Mouse (Mus musculus) heart, adult 11 months (tissue): Measurements from ENCODE around the gene Ly6g6d.
A peak's percentile ranks its signal among the peaks of the same experiment; 100 is the strongest.
"Not testable (repeated sequence)": the region's sequence is repeated elsewhere in the genome, so short reads cannot be mapped to it uniquely, and the experiment has no call there.

Source experiments
- DNase-seq: peaks from one replicate; pipeline ENCODE4 v3.0.0; 2022

Ly6g6d gene

DNA sequence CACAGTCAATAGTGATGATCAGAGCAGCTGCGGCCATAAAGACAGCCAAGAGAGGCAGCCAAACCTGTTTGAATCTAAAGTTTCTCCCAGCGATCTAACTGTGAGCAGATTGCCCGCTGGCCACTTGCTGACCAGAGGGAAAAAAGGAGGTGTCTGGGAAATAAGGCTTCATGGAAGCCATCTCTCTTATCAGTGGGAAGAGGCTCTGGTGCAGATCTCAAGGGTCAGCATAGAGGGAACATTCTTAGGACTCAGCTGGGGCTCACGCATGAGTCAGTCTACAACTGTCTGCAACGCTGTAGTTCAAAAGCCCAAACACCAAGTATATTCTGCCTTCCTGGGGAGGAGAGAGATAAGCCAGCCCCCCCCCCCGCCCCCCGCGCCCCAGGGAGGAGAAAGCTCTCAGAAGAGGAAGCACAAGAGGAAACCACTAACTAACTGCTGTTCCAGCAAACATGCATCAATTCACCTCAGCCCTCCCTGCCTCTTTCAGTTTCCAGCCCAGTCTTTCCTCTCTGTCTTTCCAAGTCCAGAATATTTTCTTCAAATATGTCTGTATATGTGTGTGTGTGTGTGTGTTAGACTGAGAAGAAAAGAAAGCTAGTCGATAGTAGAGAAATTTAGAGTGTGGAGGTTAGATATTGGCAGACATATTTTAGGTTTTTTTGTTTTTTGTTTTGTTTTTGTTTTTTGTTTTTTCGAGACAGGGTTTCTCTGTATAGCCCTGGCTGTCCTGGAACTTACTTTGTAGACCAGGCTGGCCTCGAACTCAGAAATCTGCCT lies 29.5 kb downstream of the Ly6g6d start:
- DNase-seq = peak; percentile 95

DNA sequence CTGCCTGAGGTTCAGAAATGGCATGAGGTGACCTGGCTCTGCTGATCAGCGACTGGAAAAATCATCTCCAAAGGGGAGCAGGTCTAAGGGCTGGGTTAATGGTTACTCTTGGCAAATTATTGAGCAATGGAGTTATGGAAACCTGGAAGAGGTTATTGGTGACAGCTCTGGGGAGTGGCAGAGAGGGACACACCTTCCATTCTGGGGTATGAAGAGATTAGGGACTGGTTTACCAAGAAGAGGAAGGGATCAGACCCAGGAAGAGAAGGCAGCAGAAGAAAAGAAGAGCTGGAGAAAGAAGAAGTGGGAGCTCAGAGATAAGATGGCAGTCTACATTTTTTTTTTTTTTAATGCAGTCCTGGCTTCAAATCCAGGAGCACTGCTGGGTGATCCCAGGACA lies 30.2 kb downstream of the Ly6g6d start:
- DNase-seq = peak; percentile 86

DNA sequence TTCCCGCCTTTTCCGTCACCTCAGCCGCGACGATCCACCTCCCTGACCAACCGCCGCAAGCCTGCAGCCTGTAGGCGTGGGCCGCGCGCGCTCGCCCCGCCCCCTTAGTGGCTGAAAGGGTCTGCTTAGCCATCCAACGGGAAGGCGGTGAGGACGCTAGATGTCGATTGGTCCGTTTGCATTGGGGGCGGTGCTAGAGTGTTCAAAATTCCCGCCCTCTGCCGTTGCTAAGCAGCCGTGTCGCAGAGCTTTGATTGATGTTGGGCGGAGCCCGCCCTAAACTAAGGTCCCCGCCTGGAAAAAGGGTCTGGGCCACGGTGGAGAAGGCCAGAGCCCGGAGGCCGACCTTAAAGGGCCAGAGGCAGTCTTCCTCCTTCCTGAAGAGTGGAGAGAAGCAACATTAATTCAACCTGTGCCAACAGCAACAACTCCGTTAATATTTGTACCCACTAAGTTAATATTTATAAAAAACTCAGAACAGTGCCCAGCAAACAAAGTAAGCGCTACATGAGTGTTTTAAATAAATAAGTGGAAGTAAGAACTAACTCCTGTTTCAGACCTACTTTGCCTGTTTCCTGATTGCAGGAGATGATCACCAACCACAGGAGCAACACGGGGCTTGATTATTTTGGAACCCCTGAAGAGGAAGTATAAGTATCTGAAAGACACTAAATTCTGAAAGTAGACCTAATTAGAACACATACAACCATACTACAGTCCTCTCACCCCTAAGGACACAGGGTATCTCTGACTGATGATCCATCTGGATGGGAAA lies 31.0 kb downstream of the Ly6g6d start, which contains the start of gene Msh5:
Gene Msh5 (minus strand): TSS at position 65 of the 775 bp plus-strand sequence.
- DNase-seq = peak; percentile 100

DNA sequence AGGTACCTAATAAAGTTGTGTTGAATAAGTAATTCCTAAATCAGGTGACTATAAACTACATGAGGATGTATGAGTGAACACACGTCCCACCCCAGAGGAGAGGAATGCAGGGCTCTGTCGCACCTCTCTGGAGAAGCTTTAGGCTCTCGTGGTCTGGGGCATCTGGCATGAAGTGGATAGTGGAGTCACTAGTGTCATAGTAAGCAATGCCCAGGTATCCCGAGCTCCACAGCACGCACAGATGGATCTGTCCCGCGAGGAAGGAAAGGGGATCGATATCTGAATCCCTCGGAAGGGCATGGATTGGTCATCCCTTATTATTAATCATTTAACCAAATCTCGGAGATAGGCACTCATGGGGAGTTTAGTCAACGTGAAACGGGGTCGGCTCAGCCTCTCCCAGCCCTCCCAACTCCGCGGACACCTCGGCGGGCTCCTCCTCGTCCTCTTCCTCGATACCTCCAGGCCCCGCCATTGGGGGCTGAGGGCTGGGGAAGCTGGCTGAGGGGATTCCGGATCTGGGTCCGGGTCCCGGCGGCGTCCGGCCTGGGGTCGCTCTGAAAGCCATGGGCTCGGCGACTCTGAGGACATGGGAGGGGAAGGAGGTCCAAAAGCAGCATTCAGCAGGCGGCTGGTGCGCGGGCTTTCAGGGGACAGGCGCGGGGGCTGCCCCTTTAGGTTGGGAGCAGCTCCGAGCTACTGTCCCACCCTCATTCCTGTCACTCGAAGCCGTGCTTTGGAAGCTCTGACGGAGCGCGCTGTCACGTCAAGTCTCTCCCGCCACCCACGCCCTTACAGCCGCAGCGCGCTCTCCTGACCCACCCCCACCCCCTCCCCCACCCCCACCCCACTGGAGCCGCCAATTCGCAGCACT lies 31.8 kb downstream of the Ly6g6d start:
- DNase-seq = no peak

DNA sequence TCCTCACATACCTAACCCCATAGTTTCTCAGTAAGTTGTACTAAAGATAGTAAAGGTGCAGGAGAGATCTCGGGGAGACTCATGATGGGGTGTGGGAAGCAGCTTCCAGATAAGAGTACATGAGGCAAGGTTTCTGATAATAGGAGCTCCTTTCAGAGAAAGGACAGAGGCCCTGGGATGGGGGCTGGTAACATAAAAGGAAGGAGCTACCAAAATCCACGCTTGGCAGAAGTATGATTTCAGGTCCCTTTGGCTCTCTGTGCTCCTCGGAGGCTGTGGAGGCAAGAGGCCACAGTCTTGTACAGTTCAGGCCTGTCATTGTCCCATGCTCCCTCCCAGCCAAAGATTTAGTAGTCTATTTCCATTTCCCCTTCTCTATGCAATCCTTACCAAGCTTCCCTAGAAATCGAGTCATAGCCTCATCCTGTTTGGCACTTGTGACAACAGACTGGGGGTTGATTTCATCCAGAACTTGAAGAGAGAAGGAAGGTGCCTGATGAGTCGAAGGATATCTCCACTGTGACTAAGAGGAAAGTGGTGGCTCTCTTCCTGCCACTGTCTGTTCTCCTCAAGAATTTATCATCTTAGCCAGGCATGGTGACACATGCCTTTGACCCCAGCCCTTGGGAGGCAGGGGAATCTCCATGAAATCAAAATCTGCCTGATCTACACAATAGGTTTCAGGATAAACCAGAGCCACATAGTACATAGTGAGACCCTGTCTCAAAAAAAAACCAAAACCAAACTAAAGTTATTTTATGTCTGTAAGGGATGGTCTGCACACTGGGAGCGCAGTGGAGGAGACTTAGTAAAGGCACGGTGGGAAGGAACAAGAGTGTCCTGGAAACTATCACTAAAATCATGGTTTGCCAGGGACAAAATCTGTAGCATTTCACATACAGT lies 32.7 kb downstream of the Ly6g6d start:
- peak; percentile 92 for DNase-seq

DNA sequence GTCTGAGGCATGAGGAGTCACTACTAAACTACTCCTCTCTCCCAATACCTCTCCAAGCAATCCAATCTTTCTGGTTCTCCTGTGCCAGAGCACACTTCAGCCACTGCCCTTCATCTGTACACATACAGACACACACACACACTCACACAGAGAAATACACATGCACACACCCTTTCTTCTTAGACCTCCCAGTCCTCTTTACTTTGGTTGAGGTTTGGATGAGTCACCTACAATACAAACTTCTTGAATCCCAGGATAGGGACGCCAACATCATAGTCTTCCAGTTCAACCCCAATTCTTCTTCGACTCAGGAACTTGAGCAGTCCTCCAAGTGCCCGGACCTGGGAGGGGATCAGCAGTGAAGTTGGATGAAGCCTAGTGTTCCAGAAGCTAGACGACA lies 34.1 kb downstream of the Ly6g6d start:
- DNase-seq = no peak

DNA sequence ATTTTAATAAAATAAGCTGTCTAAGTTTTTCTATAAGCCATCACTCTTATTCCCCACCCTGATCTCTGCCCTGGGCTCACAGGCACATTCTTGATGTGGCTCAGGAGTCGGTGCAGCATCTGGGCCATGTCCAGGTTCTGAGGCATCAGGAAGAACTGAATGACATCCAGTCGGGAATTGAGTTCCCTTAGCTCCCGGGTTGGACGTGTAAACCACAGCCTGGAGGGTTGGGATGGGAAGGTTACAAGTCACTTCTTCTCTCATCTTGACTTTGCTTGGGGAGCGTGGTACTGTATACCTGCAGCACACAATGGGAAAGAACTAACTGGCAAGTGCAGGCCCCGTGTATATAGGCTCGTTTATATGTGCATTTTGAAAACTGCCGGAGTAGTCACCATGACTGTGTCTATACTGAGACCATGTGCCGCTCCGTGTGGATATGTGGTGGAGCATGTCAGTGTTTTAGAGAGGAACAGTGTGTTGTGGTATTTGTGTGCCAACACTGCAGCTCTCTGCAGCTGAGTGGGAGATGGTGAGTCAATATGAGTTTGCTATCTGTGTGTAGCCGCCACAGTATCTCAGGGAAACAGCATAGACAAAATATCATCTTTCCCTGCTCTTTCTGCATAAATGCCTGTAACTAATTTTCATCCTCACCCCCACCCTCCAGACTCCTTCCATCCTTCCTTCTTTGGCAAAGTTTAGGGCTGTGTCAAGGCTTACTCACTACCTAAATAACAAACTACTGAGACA lies 38.6 kb downstream of the Ly6g6d start:
- peak; percentile 83 for DNase-seq

DNA sequence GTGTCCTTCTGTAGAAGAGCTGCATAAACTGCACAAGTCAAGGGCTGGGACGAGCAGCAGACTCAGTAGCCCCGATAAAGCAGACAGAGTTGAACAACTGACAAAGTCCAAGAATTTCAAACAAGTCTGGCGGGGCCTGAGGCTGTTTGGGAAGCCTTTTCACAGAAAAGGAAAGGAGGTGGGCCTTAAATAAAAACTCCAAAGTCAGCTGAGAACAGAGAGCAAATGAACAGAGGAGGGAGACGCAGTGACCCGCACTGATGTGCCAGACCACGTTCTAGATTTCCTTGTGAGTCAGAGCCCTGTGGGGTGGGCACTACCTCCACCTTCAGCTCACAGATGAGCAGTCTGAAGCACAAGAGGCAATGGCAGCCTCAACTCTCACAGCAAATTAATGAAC lies 43.0 kb downstream of the Ly6g6d start:
- peak; percentile 79 for DNase-seq

DNA sequence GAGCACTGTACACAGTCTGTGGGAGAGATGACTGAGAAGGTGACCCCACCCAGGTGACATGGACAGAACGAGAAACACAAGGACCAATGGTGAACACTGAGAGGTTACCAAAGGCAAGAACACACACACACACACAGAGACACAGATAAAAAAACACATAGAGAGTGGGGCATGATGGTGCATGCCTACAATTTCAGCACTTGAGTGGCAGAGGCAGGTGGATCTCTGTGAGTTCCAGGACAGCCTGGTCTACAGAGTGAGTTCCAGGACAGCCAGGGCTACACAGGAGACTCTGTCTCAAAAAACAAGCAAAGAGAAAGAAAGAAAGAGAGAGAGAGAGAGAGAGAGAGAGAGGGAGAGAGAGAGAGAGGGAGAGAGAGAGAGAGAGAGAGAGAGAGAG lies 44.2 kb downstream of the Ly6g6d start:
- not testable (repeated sequence) for DNase-seq

DNA sequence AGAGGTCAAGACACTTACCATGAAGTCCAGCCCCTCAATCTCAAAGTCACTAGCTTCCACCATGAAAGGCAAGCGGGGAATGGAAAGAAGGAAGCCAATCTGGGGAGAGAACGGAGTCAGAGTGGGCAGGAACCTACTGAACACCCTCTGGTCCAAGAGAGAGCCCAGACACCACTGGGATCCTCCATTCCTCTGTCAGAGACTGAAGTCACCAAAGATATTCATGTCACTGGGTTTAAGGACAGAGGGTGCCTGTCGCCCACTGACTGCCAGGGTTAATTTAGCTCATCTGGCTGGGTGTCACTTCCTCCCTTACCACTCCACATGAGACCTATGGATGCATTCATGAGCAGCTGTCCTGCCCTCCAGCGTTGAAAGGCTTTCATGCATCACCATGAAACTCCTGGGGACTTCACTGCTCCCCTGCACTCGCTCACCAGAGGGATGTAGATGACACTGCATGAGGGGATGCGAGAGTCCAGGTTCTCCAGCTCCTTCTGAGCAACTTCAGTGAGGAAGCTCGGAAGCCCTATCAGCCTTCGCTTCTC lies 45.5 kb downstream of the Ly6g6d start:
- DNase-seq = peak; percentile 79

DNA sequence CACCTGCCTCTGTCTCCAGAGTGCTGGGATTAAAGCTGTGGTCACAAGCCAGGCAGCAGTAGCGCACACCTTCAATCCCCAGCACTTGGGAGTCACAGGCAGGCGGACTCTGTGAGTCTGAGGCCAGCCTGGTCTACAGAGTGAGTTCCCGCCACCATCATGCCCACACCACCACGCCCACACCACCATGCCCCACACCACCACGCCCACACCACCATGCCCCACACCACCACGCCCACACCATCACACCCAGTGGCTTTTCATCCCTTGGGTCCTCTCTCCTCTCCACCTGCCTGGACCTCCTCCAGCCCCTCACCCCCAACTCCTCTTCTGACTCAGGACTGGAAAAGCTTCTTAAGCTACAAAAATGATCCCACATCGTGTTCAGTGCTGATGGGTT lies 46.0 kb downstream of the Ly6g6d start:
- peak; percentile 88 for DNase-seq

DNA sequence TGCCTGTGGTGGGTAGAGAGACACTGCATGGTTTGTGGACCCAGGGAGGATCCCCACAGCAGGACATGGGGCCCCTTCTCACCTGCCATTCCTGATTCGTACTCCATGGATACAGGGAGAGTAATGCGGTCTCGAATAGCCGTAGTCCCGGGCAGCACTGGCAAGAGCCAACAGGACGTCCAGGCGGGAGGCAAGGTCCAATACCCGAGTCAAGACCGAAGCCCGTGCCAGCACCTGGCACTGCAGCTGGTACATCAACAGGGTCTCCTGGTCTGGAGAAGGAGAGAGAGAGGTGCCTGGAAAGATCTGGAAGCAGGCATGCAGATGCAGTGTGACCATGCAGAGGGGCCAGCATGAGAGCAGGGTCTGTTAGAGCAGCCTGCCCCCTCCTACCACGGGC lies 46.6 kb downstream of the Ly6g6d start:
- peak; percentile 87 for DNase-seq

DNA sequence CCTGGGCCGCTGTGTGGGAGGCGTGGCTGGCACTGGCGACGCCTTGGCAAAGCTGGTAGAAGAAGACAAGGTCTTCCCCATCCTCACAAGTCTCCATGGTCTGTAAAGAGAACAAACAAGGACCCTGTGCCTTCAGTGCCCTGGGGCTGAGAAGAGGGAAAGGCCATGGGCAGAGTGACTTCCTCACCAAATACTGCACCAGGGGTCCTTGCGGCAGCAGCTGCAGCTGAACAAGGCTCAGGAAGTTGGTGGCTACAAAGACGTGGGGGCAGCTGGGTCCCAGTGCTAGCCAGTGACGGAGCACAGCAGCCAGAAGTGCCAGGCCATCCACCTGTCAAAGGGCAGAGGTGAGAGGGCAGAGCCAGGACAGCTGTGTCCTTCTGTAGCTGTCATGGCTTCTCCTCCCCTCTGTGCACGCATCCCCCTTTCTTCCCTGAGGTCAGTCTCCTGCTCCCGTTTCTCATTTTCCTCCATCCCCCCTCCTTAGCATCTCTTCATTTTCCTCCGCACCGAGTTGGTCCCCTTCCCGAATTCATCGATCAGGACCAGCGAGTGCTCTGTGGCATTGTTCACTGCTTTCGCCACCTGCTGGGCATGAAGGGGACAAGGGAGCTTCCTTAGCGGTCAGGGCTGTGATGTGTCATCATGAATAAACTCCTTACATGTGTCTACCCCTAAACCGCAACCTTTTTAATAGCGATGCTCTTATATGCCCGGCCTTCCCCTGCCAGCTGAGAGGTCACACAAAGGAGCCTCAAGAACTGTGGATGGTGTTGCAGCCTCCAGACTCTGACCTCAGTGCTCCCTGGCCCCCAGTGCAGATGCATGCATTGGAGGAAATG lies 48.0 kb downstream of the Ly6g6d start:
- peak; percentile 89 for DNase-seq

DNA sequence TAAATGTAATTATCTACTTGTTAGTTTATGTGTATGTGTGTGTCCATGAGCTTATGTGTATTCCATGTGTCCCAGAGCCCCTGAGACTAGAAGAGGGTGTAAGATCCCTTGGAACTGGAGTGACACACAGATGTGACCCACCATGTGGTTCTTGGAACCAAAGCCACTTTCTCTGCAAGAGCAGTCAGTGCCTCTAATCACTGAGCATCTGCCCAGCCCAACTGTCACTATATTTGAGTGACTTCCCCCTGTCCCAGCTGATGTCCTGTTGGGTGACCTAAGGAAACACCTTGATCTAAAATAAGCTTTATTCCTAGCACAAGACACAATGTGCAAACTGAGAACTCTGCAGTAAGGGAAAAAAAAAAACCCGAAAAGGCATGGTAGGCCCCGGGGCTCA lies 49.5 kb downstream of the Ly6g6d start:
- no peak for DNase-seq

DNA sequence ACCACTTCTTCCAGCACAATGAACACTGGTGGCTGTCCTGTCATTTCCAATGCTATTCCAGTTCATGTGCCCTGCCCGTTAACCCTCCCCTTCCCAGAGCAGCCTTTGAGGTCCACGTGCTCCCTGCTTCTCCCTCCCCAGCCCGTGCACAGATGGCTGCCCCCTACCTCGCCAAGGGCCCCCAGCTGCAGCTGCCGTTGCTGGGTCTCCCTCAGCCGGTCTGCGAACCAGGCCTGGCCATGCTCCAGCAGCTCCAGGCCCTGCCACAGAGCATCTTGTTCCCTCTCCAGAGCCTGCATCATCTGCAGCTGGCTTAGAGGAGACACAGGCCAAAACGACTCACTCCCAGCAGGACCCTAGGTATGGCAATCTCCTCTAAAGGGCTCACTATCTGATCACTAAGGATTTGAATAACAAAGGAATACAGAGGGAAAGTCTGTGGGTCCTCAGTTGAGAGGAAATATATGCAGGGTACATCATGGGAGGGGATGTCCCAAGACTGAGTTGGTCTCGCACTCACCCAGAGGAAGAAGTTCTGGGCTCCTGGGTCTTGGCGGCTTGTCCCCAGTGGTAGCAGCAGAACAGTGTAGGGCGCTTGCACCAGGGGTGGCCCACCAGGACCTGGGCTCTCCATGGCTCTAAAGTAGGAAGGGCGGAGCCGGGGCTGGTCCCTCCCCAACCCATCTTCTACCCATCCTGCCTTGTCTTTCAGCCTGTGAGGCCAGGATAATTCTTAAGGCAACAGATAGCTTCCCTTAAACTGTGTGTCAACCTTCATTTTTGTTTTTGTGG lies 50.4 kb downstream of the Ly6g6d start, which contains the start of gene Sapcd1:
Gene Sapcd1 (minus strand): TSS at position 740 of the 792 bp plus-strand sequence.
- peak; percentile 92 for DNase-seq

DNA sequence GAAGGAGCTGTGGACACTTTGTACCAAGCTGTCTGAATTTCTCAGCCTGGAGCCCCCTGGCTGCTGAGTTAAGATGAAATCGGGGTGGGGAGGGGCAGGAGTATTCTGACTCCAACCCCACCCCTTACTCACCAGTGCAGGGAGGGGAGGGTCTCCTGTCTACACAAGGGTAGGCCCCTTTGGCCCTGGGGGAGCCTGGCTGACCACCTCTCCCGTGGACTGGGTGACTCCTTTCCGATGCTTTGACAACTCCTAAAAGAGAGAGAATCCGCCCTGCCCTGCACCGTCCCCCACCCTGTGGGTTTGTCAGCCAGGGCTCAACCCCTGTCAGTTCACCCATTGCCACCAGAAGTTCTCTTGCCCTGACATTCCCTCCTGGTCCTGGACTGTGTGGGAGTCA lies 51.7 kb downstream of the Ly6g6d start:
- DNase-seq = peak; percentile 88

DNA sequence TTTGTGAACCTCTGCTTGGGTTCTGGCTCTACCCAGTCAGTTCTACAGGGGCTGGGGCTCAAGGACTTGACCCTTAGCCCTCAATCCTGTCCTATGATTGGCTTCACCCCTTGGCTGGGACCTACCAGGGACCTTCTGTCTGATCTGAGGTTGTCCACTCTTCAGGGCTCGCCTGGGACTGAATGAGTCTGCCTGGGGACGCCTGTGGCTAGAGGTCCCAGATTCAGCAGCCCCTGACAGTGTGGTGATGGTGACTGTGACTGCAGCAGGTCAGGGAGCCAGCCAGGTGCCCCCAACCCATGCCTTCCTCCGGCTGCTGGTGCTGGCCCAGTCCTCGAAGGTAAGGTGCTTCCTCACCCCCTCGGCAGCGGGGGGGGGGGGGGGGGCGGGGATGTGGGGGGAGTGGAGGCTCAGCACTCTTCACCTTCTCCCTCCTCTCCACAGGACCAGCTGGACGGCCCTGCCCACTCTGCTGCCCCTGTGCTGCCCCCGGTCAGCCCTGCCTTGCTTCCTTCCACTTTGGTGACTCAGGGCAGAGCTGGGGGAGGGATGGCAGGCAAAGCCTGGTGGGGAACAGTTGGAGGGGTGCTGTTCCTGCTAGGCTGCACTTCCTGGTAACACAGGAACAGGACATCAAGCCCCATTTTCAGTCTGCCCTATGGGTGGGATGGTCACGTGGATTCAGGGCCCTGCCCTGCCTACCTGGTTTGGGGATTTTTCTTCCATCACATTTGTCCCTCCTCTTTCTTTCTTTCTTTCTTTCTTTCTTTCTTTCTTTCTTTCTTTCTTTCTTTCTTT lies 53.0 kb downstream of the Ly6g6d start:
- peak; percentile 94 for DNase-seq

DNA sequence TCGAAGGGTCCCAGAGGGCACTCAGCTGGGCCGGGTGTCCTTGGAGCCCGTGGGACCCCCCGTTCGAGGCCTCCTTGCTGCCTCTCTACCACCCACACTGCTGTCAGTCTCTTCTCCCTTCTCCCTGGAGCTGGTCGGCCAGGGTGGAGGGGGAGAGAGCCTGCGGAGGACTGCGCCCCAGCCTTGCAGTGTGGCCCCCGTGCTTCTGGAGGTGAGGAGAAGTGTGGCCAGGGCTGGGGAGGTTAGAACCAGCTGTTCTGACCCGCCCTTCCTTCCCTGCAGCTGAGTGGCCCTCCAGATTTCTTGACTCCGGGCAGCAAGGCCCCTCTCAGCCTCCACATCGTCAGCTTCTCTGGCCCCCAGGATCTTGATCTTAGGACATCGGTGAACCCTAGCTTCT lies 53.6 kb downstream of the Ly6g6d start:
- DNase-seq = peak; percentile 89
